Mouse (Mus musculus) cerebellum, adult (tissue): ENCODE results near the gene Pitx1.

Experiments
- ATAC-seq: cut with Nextera tagmentation; 2 replicates; pipeline ENCODE4 v1.9.2; 2017; ENCODE audit warnings: mild to moderate bottlenecking, moderate library complexity, mixed read lengths; ENCODE audit not compliant: insufficient number of reproducible peaks, low FRiP score, low TSS enrichment

Gene Pitx1

GRCm38 (mm10) chr13:55801246-55801645 lies 34.7 kb downstream of the Pitx1 start:
- no peak for ATAC-seq

GRCm38 (mm10) chr13:55786120-55786519 lies 49.9 kb downstream of the Pitx1 start:
- ATAC-seq = no peak

- ATAC-seq = no peak
Observed at GRCm38 (mm10) chr13:55784268-55784667, 51.7 kb downstream of the Pitx1 start, which contains the start of gene Catsper3. Gene Catsper3, plus strand, starts transcription at chr13:55784568.

- ATAC-seq = no peak
Observed at GRCm38 (mm10) chr13:55775056-55775455, 60.9 kb downstream of the Pitx1 start.
